Comparison of ENCODE assay signal across 25 mouse cellular contexts in genomic region chr11:64846577-64847147, GRCm38 (mm10).
"Had no signal": no experiment of that assay in that cellular context is flagged by ENCODE, and none has a peak within 500 bp of the region (broad histone marks: within the 10 kb centered on the region; RNA-seq: fewer than 3 reads in every experiment).

No protein-coding gene starts in this region.

- H3K9me3 ChIP-seq: heart, embryonic 10.5 days; heart, embryonic 12.5 days; hindbrain, embryonic 10.5 days; hindbrain, embryonic 12.5 days; intestine, embryonic 15.5 days; limb, embryonic 10.5 days; limb, embryonic 12.5 days; liver, embryonic 13.5 days had no signal

- ATAC-seq: hindbrain, embryonic 16.5 days; inflammation-experienced regulatory T-cells, adult 6 months; intestine, embryonic 15.5 days; intestine, postnatal 0 days had no signal

- H3K4me3 ChIP-seq: heart, embryonic 10.5 days; heart, embryonic 12.5 days; hindbrain, embryonic 10.5 days; hindbrain, embryonic 12.5 days; intestine, embryonic 15.5 days; layer of hippocampus, adult 2 months; left cerebral cortex, adult 2 months; limb, embryonic 10.5 days; limb, embryonic 12.5 days; liver, embryonic 13.5 days had no signal

- H3K27me3 ChIP-seq: heart, embryonic 12.5 days; hindbrain, embryonic 12.5 days; intestine, embryonic 15.5 days; liver, embryonic 13.5 days had no signal

- H3K36me3 ChIP-seq: heart, embryonic 10.5 days; heart, embryonic 12.5 days; hindbrain, embryonic 10.5 days; hindbrain, embryonic 12.5 days; intestine, embryonic 15.5 days; limb, embryonic 10.5 days; limb, embryonic 12.5 days; liver, embryonic 13.5 days had no signal

- H3K27ac ChIP-seq: heart, embryonic 10.5 days; hindbrain, embryonic 10.5 days; hindbrain, embryonic 12.5 days; hindbrain, embryonic 14.5 days; intestine, embryonic 15.5 days; layer of hippocampus, adult 2 months; left cerebral cortex, adult 2 months; limb, embryonic 10.5 days; limb, embryonic 12.5 days; liver, embryonic 13.5 days had no signal

- DNase-seq: gastrocnemius, postnatal 25 days; heart, adult 18-20 months; heart, postnatal 10 days; heart, postnatal 4 days; kidney, adult 18-20 months; kidney, adult 8-10 months; kidney, postnatal 10 days; kidney, postnatal 25 days; kidney, postnatal 4 days; liver; liver, embryonic 13.5 days had no signal

- H3K4me2 ChIP-seq: heart, embryonic 12.5 days; hindbrain, embryonic 12.5 days; hindbrain, embryonic 14.5 days; intestine, embryonic 15.5 days; limb, embryonic 12.5 days; liver, embryonic 11.5 days; liver, embryonic 13.5 days had no signal

- H3K9ac ChIP-seq: heart, embryonic 12.5 days; hindbrain, embryonic 12.5 days; hindbrain, embryonic 14.5 days; intestine, embryonic 15.5 days; limb, embryonic 12.5 days; liver, embryonic 13.5 days had no signal
